Mouse (Mus musculus) urinary bladder, adult 18-20 months (tissue): Measurements from ENCODE around the gene Tubgcp6.

Source experiments
- DNase-seq, 2 experiments: peaks; one replicate each; pipeline ENCODE4 v3.0.0; 2022; ENCODE audit warnings: low spot score in 2 of 2, mixed read lengths in 2 of 2

Gene Tubgcp6

DNA sequence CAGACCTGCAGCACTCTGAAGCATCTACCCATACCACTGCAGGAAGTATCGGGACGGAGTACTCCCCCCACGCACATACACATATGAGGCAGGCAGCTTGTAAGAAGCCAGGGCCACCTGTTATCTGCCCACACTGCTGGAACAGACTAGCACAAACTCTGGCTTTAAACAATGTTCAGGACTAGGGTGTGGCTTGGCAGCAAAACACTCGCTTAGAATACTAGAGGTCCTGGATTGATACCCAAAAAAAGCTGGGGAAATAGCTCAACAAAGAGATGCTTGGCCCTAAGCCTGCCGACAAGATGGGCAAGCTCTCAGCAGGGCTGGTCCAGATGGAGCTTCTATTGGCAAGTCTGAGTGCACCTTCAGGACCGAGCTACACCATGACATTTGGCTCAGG lies 59.4 kb downstream of the Tubgcp6 start:
- DNase-seq: no peak

DNA sequence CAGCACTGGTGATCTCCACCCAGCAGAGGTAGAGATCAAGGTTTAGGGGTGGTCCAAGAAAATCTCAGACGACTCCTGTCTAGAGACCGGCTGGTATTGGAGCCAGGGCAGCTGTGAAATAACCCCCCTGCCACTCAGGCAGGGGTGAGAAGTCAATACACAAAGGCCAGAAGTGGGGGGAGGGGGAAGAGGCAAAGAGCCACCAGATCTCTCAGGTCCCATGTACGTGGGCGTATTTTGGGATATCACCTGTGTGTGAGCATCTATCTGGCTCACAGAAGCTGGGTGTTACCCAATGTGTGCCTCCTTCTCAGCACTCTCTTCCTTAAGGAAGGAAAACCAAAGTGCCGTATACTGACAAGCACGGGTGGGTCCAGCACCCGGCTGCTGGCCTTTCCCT lies 59.9 kb downstream of the Tubgcp6 start:
- DNase-seq: no peak

- DNase-seq: no peak
Measured at GRCm38 (mm10) chr15:89062518-89062910, 60.4 kb downstream of the Tubgcp6 start.

GRCm38 (mm10) chr15:89061761-89062517 lies 61.0 kb downstream of the Tubgcp6 start:
- no peak for DNase-seq

GRCm38 (mm10) chr15:89060811-89061460 lies 62.0 kb downstream of the Tubgcp6 start:
- DNase-seq: no peak

DNA sequence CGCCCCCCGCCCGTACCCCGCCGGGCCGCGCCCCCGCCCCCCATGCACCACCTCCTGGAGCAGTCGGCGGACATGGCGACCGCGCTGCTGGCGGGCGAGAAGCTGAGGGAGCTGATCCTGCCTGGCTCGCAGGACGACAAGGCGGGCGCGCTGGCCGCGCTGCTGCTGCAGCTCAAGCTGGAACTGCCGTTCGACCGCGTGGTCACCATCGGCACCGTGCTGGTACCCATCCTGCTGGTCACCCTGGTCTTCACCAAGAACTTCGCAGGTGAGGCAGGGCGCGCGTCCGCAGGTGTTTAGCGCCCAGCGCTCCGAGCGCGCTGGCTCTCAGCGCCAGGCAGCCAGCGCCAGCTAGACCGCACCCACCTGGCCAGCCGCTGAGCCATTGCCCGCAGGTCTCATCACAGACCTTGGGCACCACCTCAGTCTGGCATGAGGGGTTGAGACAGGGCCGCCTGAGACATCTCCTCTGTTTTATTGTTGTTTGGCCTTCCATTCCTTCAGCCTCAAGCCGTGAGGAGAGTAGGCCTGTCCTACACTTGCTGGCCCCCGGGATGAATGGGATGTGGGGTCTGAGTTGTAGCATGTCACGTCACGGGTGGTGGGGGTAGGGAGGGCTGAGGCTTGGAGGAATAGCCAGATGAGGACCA lies 62.8 kb downstream of the Tubgcp6 start:
- peak in 1 of 2 experiments; percentile 40 for DNase-seq

DNA sequence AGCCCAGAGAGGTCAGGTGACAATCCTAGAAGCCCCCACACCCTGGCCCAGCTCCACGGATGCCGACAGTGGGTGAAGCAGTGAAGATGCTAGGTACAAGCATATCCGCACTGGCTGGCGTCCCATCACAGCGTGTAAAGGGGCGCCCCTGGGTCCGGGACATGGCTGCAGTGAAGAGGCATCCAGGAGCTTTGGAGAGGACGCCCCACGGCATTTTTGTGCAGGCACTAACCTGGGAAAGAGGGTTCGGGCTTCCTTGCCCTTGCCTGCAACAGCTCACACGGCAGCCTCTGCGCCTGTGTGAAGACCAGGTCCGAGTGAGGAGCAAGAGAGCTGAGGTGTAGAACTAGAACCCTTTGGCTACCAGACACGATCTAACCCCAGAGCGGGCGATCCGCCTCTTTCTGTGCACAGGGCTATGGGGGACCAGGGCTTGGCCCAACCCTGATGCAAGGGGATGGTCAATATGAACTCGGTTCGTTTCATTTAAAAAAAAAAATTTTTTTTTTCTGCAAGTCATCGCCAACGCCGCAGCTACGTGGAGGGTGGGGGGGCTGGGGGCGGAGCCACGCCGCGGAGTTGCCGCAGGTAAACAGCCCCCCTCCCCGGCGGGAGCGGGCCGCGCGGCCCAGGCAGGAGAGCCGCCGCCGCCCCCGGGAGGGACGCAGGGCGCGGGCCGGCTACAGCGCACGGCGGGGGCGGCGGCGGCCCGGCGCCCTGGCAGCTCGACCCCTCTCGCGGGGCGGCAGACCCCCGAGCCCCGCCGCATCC lies 63.6 kb downstream of the Tubgcp6 start, which contains the start of gene Panx2:
Gene Panx2 (plus strand): TSS at position 574 of the 771 bp plus-strand sequence.
- no peak for DNase-seq

DNA sequence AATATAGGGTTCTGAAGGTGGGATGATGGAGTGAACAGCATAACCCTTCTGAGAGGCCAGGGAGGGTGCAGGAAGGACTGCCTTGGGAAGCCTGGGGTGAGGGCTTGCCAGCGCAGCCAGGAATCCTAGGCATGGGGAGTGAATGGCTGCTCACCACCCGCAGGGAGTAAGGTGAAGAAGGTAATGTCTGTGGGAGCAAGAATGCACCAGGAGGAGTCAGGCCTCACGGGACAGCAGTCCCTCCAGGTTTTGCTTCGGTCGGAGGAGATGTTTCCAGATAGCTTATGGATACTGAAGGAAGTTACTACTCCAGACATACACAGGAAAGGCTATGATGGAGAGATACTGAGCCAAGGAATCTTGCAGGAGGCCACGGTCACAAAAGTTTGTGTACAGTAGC lies 64.2 kb downstream of the Tubgcp6 start:
- DNase-seq: no peak

- no peak for DNase-seq
Measured at GRCm38 (mm10) chr15:89054666-89055065, 68.2 kb downstream of the Tubgcp6 start.
